Mouse (Mus musculus) stomach, embryonic 16.5 days (tissue): ENCODE measurements at regions not wholly inside any gene's neighbourhood (a gene's known extent, or its start where the extent isn't known, plus 50 kb on each side); places are given as distances from the start of the nearest gene placed in this dataset.

Experiments used
- ATAC-seq: fragments of 200-750 bp; cut with Nextera tagmentation; 2 replicates; pipeline ENCODE4 v1.8.0; 2017; ENCODE audit warnings: moderate number of reproducible peaks, moderate TSS enrichment; ENCODE audit not compliant: insufficient read depth, low FRiP score
- H3K27ac ChIP-seq: fragments of 300-500 bp; sonication (generic); 2 replicates; pipeline ENCODE4 v1.5.1; 2014; ENCODE audit warnings: low read length
- H3K27me3 ChIP-seq: fragments of 300-500 bp; sonication (generic); 2 replicates; pipeline ENCODE4 v1.6.1; 2014; ENCODE audit warnings: low read length, control low read depth, mixed read lengths; ENCODE audit not compliant: control insufficient read depth, insufficient read depth
- H3K36me3 ChIP-seq: fragments of 300-500 bp; sonication (generic); 2 replicates; pipeline ENCODE4 v1.6.1; 2014; ENCODE audit warnings: low read length; ENCODE audit not compliant: control insufficient read depth, insufficient read depth
- H3K4me1 ChIP-seq: fragments of 300-500 bp; sonication (generic); 2 replicates; pipeline ENCODE4 v1.6.1; 2014; ENCODE audit warnings: low read length, control low read depth, mixed read lengths; ENCODE audit not compliant: control insufficient read depth, insufficient read depth
- H3K4me2 ChIP-seq: fragments of 300-500 bp; sonication (generic); 2 replicates; pipeline ENCODE4 v1.6.1; 2014; ENCODE audit warnings: low read depth, low read length, mixed read lengths
- H3K4me3 ChIP-seq: fragments of 300-500 bp; sonication (generic); replicated peaks from 2 replicates; pipeline ENCODE4 v1.5.1; 2014; ENCODE audit warnings: mild to moderate bottlenecking, low read length
- H3K9ac ChIP-seq: fragments of 300-500 bp; sonication (generic); 2 replicates; pipeline ENCODE4 v1.6.1; 2014; ENCODE audit warnings: low read length
- H3K9me3 ChIP-seq: fragments of 300-500 bp; sonication (generic); replicated peaks from 2 replicates; pipeline ENCODE4 v1.6.1; 2016; ENCODE audit warnings: low read length, control low read depth; ENCODE audit not compliant: control insufficient read depth
- WGBS: fragments of 180-500 bp; shearing (Covaris S2); extraction: QIAGEN DNeasy Blood & Tissue Kit; methylation state at CpG from one replicate; pipeline ENCODE4 v1.1.7; 2014; 5-methylcytosine and 5-hydroxymethylcytosine counted together

GRCm38 (mm10) chr15:90021746-90022312 is 180.2 kb upstream of the Syt10 start:
- Histone ChIP-seq H3K4me3 (no peak overlapping the region), H3K36me3 (no peaks in the 10 kb centered on the region), H3K27me3 (no peaks in the 10 kb centered on the region), H3K4me2 (no peak overlapping the region), H3K27ac (no peak overlapping the region), H3K9ac (no peak overlapping the region), H3K9me3 (no peaks in the 10 kb centered on the region), H3K4me1 (no peaks in the 10 kb centered on the region)
- no peak for ATAC-seq

GRCm38 (mm10) chr15:90023164-90023563 is 181.5 kb upstream of the Syt10 start:
- no peaks in the 10 kb centered on the region for H3K4me1 ChIP-seq
- H3K27me3 ChIP-seq: no peaks in the 10 kb centered on the region
- WGBS: 57% methylated on average over 4 of the region's 4 CpGs
- H3K36me3 ChIP-seq: no peaks in the 10 kb centered on the region
- H3K4me3 ChIP-seq: no peak overlapping the region
- ATAC-seq: no peak
- no peak overlapping the region for H3K4me2 ChIP-seq
- H3K27ac ChIP-seq: no peak overlapping the region
- H3K9me3 ChIP-seq: no peaks in the 10 kb centered on the region
- H3K9ac ChIP-seq: no peak overlapping the region

- Histone ChIP-seq H3K9me3 (no peaks in the 10 kb centered on the region), H3K9ac (no peak overlapping the region), H3K27ac (no peak overlapping the region), H3K4me2 (no peak overlapping the region), H3K4me3 (no peak overlapping the region), H3K27me3 (no peaks in the 10 kb centered on the region), H3K36me3 (no peaks in the 10 kb centered on the region), H3K4me1 (no peaks in the 10 kb centered on the region)
- no peak for ATAC-seq
- WGBS: 81% methylated on average over 2 of the region's 2 CpGs
Observed at GRCm38 (mm10) chr15:90034356-90034755, 189.8 kb upstream of the Alg10b start.

GRCm38 (mm10) chr15:90045683-90046082 is 178.4 kb upstream of the Alg10b start:
- Histone ChIP-seq H3K9me3 (no peaks in the 10 kb centered on the region), H3K36me3 (no peaks in the 10 kb centered on the region), H3K4me1 (no peaks in the 10 kb centered on the region), H3K4me3 (no peak overlapping the region), H3K9ac (no peak overlapping the region), H3K27me3 (no peaks in the 10 kb centered on the region), H3K27ac (no peak overlapping the region), H3K4me2 (no peak overlapping the region)
- ATAC-seq: no peak
- 73% methylated on average over 5 of the region's 5 CpGs for WGBS

GRCm38 (mm10) chr15:90062021-90062420 is 162.1 kb upstream of the Alg10b start:
- H3K4me3 ChIP-seq: no peak overlapping the region
- no peaks in the 10 kb centered on the region for H3K4me1 ChIP-seq
- H3K4me2 ChIP-seq: no peak overlapping the region
- H3K36me3 ChIP-seq: no peaks in the 10 kb centered on the region
- H3K9ac ChIP-seq: no peak overlapping the region
- 54% methylated on average over 7 of the region's 7 CpGs for WGBS
- ATAC-seq: no peak
- no peak overlapping the region for H3K27ac ChIP-seq
- H3K9me3 ChIP-seq: no peaks in the 10 kb centered on the region
- no peaks in the 10 kb centered on the region for H3K27me3 ChIP-seq

GRCm38 (mm10) chr15:90065768-90066167 is 158.3 kb upstream of the Alg10b start:
- Histone ChIP-seq H3K27ac (no peak overlapping the region), H3K4me1 (no peaks in the 10 kb centered on the region), H3K4me3 (no peak overlapping the region), H3K36me3 (no peaks in the 10 kb centered on the region), H3K9ac (no peak overlapping the region), H3K4me2 (no peak overlapping the region), H3K27me3 (no peaks in the 10 kb centered on the region), H3K9me3 (no peaks in the 10 kb centered on the region)
- ATAC-seq: no peak
- 45% methylated on average over 3 of the region's 3 CpGs for WGBS

- Histone ChIP-seq H3K4me3 (no peak overlapping the region), H3K27ac (no peak overlapping the region), H3K9me3 (no peaks in the 10 kb centered on the region), H3K9ac (no peak overlapping the region), H3K4me1 (no peaks in the 10 kb centered on the region), H3K36me3 (no peaks in the 10 kb centered on the region), H3K4me2 (no peak overlapping the region), H3K27me3 (no peaks in the 10 kb centered on the region)
- no peak for ATAC-seq
- WGBS: 64% methylated on average over 6 of the region's 6 CpGs
Observed at GRCm38 (mm10) chr15:90072078-90072477, 152.0 kb upstream of the Alg10b start.

- H3K4me1 ChIP-seq: no peaks in the 10 kb centered on the region
- no peaks in the 10 kb centered on the region for H3K9me3 ChIP-seq
- ATAC-seq: peak; percentile 69; the same call in 1 of the 2 replicates
Observed at GRCm38 (mm10) chr15:90082175-90082951, 141.7 kb upstream of the Alg10b start.

GRCm38 (mm10) chr15:90109445-90109988 is 114.6 kb upstream of the Alg10b start:
- H3K4me2 ChIP-seq: no peak overlapping the region
- no peaks in the 10 kb centered on the region for H3K27me3 ChIP-seq
- H3K9me3 ChIP-seq: no peaks in the 10 kb centered on the region
- no peak overlapping the region for H3K9ac ChIP-seq
- H3K4me3 ChIP-seq: no peak overlapping the region
- 74% methylated on average over 3 of the region's 3 CpGs for WGBS
- no peaks in the 10 kb centered on the region for H3K4me1 ChIP-seq
- H3K27ac ChIP-seq: no peak overlapping the region
- H3K36me3 ChIP-seq: no peaks in the 10 kb centered on the region
- ATAC-seq: no peak

More at GRCm38 (mm10) chr15:90082175-90082951, 141.7 kb upstream of the Alg10b start:
- no peak overlapping the region for H3K4me2 ChIP-seq
- H3K27me3 ChIP-seq: no peaks in the 10 kb centered on the region
- H3K9ac ChIP-seq: no peak overlapping the region
- H3K36me3 ChIP-seq: no peaks in the 10 kb centered on the region
- no peak overlapping the region for H3K27ac ChIP-seq
- 42% methylated on average over 9 of the region's 9 CpGs for WGBS
- no peak overlapping the region for H3K4me3 ChIP-seq
